Mouse (Mus musculus) frontal cortex, adult (tissue): ENCODE data around the gene Mpzl1.

ENCODE experiments used
- ATAC-seq: cut with Nextera tagmentation; 2 replicates; pipeline ENCODE4 v1.9.2; 2017; ENCODE audit warnings: mild to moderate bottlenecking, moderate library complexity, mixed read lengths; ENCODE audit not compliant: low TSS enrichment

The Mpzl1 gene

DNA sequence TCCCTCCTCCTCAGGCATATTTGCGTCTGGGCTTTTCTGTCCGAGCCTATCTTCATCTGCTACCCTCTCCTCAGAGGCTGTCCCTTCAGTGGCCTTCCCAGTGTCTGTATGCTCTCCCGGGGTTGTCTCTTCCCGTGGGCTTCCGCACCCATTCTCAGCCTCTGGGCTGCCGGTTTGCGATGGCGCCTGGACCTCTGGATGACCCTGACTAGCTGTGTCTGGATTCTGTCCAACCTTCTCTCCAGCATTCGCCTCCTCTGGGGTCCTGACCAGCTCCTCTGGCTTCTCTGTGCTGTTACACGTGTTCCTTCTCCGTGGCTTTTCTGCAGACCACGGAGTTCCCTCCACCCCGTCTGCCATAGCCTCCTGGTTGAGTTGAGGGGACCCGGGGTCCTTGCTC, 21.1 kb upstream of the Mpzl1 start:
- no peak for ATAC-seq

DNA sequence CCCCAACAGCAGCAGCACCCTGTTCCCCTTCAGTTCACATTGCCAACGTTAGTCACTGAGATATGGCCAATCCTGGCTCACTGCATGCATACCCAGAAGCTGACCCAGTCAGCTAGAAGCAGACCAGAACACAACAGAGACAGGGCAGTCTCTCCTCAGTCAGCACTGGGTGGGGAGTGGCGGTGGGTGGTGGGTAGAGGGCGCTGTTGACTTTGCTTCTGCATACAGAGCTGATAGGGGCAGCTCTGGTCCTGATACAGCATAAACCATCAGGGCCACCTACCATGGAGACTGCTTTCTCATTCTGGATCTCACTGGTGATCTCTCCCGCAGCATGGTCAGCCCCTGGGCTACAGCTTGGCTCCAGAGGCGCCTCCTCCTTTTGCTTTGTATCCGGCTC, 20.7 kb upstream of the Mpzl1 start:
- ATAC-seq: no peak

DNA sequence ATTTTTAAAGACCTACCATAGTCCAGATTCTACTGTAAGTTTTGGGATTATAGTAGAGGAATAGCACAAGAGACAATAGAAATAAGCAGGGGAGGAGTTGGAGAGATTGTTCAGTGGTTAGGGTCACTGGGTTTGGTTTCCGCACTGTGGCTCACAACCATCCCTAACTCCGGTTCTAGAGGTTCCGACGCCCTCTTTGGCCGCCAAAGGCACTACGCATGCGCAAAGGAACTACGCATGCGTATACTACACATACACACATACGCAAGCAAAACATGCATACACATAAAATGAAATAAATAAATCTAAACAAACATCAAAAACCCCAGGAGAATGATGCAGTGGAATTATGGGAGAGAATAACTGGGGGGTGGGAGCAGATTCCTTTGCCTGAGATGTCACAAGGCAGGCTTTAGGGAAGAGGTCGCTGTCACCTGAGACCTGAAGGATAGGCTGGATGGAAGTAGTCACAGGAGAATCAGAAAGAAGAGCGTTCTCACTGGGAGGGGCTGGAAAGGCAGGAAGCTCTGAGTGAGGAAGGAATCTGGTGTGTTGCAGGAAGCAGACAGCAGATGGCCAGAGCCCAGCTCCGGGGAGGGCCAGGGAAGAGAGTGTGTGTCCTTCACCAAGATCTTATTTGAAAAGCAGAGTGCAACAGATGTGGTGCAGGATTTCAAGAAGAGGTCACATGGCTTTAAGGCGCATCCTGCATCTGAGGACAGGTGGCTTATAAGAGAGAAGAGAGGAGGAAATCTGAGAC, 19.0 kb upstream of the Mpzl1 start:
- peak; percentile 52; the same call in 1 of the 2 replicates for ATAC-seq

DNA sequence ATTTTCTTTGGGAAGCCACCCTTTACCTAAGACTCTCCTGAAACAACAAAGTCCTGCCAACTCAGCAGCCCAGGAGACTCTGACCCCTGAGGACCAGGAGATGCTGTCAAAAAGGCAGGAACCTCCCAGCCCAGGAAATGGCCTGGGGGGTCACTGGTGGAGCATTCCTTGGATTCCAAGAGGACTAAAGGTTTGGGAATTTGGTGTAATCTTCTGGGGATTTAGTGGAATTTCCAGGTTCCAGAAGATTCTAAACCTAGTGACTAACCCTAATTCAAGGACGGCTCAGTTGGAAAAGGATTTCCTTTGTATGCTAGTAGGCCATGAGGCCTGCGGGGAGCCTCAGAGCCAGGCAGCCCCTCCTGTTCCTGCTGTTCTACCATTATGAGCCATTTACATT, 18.2 kb upstream of the Mpzl1 start:
- no peak for ATAC-seq

DNA sequence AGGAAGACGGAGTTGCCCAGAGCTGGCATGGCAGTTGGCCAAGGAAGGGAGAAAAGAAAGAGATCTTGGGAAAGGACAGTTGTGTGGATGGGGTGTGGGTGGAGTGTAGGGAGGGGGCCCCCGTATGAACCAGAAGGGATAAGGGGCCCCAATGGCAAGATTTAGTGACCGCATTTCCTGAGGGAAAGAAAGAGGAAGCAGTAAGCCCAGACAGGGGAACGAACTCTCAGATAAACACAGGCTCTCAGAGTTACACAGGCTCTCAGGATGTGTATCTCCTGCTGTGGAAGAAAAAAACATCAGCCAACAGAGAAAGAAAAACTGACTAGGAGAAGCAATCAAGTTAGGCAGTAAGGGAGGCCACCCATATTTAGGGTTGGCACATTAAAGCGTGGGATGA, 16.8 kb upstream of the Mpzl1 start:
- no peak for ATAC-seq

DNA sequence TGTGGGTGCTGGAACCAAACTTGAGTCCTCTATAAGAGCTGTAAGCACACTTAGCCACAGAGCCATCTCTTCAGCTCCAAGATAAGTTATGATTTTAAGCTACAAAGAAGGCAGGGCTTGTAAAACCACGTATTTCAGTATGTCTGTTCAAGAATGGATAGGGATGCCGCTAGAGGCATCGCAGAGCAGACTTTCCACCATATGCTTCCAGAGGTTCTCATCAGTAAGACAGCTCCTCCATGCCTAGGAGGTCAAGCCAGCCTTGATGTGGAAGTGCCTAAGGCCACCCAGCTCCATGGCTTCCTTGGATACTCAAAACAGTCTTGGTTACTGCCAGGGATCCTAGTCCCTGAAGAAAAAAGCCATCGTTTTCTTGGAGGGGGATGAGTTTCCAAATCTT, 10.8 kb upstream of the Mpzl1 start:
- ATAC-seq: no peak

DNA sequence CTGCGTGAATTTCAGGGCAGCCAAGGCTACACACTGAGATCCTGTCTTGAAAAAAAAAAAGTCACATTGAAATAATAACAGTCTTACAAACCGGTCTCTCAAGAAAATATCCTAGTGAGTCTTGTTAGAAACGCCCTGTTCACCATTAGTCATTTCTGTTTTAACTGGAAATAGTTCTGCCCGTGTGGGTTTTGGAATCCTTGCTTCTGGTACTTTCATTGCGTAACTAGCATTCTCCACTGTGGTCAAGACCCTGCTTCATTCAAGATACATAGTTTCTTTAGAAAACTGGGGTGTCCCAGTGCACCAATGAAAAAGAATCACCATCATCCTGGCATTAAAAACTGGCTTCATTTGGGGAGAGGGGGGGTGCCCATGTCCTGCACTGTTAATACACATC, 9.4 kb upstream of the Mpzl1 start:
- no peak for ATAC-seq

DNA sequence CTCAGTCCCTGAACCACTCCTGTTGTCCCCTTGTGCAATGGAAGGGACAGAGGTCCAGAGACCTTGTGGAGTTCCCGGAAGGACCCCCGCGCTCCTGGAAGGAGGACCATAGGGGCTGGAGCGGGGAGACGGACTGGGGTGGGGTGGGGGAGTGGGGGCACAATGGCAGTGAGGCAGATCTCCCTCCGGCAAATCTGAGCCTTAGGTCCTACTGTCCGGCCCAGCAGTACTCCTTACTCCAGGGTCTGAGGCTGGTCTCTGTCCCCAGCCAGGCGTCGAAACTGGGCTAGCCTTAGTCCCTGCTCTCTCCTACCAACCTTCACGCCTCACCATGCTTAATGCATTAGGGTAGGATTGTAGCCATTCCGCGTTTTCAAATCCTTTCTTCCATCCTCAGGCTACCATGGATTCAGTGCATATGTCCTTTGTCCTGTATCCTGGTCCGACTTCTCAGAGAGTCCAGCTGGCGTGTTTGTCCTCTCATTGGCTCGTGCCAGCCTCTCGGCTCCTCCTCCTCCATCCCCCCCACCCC, 8.5 kb upstream of the Mpzl1 start:
- ATAC-seq: peak; percentile 60

DNA sequence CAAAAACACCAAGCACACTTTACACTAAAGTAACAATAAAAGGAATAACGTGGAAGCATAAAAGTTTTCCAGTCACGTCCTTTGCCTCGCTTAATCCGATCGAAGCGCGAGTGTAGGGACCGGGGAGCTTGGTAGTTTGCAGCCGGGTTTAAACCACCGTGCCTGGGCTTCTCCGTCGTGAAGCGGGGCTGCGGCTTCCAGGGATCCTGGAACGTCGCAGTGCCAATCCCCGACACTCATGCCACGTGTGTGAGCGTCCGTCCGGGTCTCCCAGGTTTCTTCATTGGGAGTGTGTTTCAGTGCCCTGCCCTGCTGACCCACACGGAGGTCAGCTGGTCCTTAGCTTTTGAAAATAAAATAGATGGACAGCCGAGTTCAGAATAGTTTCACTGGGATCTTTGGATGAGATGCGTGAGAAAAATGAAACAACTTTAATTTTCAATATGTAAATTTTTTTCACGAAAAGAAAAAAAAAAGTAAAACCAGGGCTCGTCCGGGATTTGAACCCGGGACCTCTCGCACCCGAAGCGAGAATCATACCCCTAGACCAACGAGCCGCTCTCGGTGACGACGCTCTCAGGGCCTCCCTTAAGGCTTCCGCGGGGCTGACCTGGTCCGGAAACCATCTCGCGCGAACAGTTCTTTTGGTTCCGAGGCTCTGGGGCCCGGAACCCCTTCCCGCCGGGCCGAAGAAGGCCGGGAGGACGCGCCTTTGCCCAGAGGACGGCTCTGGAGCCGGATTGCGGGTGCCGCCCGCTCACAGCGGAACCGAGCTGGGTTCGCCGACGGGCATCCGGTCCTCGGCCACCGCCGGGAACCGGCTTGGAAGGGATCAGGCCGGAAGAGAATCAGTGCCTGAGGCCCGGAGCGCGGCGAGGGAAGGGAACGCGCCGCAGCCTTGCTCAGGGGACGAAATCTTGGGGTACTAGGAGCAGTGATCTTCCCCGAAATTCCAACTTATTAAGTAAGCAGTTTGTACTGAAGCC, 7.7 kb upstream of the Mpzl1 start:
- peak; percentile 87 for ATAC-seq

DNA sequence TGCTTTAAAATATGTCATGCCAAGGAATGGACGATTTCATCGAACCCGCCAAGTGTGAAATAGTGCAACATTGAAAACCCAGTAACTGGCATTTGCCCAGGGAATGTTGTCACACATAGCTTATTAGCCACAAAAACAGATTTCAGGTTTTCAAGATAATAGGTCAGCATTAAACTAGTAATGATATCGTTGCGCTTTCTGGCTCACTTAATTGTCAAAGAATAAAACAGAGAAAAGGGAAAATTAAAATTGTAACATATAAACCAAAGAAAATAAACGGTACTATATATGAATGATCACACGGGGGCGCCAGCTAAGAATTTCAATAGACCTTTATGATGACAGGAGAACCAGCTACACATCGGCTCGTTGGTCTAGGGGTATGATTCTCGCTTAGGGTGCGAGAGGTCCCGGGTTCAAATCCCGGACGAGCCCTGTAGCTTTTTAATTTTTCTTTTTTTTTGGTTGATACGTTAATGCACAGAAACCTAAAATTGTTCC, 7.0 kb upstream of the Mpzl1 start:
- peak; percentile 26 for ATAC-seq

DNA sequence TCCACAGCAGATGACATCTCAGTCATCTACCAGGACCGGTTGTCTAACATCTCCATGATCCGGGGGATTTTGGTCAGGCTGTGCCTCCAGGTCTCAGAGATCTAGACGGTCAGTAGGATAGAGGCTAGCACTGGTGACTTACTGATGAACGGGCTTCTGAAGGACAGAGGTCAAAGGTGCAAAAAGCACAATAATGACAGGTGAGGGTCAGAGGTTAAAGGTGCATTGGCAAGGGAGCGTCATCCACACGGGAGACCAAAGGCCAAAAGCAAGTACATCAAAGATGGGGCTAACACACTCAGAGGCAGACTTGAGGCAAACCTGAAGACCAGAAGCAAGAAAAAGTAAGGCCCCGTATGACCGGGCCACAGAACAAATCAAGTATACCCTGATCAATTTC, 2.0 kb upstream of the Mpzl1 start:
- no peak for ATAC-seq

DNA sequence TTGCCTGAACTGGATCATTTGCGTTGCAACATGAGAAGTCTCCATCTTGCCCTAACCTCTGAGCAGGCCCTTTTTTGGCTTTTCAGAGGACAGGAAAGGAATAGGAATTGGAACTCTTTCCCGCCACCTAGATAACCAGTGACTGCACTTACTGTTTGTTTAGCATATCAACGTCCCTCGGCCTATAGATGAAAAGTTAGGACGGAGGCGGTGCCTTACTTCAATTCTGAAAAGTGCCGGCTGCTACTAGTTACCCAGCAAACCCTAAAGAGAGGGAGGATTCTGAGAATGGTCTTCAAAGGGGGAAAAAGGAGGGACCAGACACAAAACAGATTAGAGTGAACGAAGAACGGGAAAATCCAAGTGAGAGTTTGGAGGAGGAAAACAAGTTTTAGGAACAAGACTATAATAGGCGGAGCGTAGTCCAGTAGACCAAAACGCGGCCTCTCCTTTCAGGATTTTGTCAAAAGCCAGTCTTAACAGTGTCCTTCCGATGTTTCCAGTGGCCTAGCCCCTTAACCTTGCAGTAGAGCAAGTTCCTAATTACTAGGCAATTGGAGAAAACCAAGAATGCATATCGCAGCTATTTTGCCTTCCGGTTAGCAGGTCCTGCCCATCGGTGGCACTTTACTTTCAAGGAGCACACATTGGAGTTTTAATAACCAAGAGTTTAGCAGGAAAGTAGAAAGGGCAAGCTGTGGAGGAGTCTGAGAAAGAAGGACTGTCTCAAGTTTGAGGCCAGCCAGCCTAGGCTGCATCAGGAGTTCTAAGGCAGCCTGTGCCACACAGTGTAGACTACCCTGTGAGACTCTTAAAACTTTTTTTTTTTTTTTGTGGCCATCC, 938 bp upstream of the Mpzl1 start:
- ATAC-seq: peak; percentile 2; the same call in 1 of the 2 replicates

DNA sequence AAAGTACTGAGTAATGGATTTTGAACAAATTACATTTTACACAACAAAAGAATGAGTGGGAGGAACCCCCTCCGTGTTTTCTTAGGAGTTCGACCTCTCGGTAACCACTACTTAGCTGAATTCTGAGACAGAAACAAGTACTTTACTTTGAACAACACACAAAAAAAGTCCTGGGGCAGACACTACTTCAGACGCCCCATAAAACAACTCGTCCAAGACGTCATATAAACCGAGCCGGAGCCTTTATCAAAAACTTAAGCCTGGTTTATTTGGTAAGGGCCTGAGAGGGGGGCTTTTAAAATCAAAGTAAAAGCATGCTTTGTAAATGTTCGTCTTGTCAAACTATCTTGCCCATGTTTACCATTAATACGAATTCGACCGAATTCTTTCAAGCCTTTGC, 993 bp downstream of the Mpzl1 start:
- no peak for ATAC-seq

DNA sequence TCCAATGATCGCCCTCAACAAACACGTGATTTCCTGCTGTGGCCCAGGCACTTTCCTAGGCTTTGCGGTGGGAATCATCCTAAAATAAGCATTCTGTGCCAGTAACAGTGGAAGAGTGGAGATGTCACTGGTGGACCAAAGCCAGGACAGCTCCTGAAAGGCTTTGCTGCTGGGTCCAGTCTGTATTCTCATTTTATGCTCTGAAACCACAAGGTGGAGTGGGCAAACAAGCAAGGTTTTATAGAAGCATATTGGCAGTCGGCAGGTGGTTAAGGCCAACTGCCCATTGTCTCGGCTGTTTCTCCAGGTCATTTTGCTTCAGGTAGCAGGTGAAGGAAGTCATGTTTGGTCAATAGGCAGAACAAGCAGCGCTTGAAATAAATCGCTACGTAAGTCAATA, 3.2 kb downstream of the Mpzl1 start:
- no peak for ATAC-seq

DNA sequence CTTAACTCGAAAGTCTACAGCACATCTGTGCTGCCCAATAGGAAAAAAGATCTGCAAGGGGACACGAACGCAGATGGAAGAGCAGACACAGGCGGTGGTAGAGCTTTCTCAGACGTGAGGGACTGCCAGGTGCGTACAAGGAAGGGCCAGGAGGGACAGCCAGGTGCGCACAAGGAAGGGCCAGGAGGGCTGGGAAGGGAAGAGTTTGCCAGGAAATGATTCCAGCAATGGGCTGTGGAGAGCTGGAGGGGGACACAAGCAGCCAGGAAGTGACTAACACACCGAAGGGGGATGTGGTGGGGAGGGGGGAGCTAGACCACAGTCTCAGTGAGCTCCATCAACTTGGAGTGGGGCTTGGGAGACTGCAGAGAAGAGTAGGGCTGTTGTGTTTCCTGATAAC, 4.4 kb downstream of the Mpzl1 start:
- ATAC-seq: no peak

DNA sequence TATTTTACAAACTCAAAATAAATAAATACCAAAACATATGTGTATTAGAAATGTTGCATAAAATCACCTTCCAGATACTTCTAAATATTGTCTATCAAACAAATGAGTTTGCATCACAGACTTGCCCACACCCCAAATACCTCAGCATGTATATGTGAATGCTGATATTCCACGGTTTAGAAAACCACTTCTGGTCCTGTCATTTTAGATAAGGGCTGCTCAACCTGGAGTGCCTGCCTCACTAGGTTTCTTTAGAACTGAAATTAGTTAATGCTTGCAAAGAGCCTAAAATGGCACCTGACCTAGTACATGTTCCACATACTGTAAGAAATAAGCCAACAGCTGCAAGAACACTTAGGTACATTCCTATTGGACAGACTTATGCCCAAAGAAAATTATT, 5.7 kb downstream of the Mpzl1 start:
- no peak for ATAC-seq

DNA sequence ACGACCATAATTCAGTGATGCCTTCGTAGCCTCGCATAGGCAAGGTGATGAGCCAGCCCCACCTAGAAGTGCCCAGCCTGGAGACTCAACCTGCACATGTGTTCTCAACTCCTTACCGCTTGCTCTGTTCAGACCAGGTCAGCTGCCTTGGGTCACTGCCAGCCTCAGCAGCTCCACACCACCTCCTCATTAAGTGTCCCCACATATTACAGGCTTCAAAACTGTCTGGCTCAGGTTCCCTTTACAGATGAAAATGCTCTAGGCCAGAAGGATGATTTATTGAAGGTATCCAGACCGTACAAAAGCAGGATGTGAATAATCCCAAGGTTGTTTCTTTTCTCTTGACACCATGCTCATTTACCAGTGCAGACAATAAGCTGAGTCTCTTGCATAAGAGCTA, 8.4 kb downstream of the Mpzl1 start:
- no peak for ATAC-seq

DNA sequence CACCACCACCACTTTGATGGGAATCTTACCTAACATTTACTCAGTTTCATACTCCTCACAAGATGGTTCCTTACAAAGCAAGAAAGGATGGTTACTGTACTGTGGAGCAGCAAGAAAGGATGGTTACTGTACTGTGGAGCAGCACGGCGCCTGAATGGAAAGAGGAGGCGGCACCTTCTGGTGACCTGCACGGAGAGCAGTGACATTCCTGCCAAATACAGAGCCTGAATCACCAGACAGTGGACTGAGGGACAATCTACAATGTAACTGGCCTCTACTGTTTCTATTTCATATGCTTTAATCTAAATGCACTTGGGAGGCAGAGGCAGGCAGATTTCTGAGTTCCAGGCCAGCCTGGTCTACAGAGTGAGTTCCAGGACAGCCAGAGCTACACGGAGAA, 9.3 kb downstream of the Mpzl1 start:
- ATAC-seq: no peak

DNA sequence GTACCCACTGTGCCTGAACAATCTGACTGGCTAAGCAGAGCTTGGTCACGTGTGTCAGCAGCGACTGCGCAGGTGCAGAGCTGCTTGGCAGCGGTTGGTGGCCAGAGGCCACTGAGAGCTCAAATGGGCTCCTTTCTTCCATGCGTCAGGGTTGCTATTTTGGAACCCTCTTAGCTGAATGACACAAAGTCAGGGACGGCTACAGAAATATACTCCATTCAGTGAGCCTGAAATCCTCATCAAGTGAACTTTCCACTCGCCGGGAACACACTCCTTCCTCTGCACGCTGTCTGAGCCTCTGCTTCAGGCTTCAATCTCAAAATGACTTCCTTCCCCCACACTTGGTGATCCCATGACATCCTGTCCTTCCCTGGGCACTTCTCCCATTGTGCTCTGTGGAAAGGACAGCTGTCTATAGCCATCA, 16.1 kb downstream of the Mpzl1 start:
- peak; percentile 74 for ATAC-seq

DNA sequence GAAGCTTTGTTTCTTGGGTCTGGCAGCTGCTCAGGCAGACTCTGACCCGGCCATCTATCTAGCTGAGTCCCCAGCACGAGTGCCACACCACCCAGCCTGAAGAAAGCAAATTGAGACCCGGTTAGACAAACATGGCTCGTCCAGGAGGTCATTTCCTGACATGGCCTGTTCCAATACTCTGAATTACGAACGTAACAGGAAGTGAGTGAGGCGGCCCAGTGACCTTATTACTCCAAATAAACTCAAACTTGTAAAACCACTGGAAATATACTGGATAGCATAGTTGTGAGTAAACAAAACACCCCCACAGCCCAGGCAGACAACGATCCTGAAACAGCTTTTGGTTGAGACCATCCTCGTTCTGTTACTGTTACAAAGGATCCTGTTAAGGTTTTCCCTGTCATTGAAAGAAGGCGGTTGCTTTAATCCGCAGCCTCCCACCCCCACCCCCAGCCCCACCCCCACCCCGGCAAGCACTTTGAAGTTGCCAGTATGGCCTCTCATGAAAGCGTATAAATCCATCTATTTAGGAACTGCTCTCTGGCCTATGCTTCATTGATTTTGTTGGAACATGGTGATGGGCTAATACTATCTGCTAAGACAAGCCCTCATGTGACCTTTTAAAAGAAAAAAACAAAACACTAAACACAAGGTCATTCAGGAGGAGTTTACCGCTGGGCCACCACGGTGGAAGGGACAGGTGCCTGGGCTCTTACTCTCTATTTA, 17.0 kb downstream of the Mpzl1 start:
- no peak for ATAC-seq

DNA sequence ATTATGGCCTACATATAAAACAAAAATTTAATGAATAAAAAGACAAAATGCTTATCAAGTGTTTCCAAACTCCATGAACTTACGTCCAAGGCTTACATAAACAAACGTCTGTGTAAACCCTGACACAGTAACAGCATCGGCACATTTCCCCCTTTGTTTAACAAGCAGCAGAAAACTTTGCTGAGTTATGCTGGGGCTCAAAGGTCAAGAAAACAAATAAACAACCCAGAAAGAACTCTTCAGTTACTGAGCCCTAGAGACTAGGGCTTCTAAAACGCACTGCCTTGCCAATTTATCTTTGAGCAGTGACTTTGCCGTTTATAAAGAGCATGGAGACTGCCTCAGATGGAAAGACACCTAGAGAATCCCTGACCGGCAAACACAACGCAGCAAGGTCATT, 17.7 kb downstream of the Mpzl1 start:
- no peak for ATAC-seq
